Mouse (Mus musculus): ENCODE data around the gene Gm7030.
"Not testable (repeated sequence)": the region's sequence is repeated elsewhere in the genome, so short reads cannot be mapped to it uniquely, and the experiment has no call there.

- not testable (repeated sequence) for TF ChIP-seq EP300 (IDR thresholded peaks at IDR 0.05; ENCODE audit: insufficient read depth, low read depth, low read length); POLR2A (IDR thresholded peaks at IDR 0.05; ENCODE audit: insufficient read depth, low read length); CTCF (IDR thresholded peaks at IDR 0.05; ENCODE audit: low read depth, low read length)
Observed at GRCm38 (mm10) chr17:36178938-36179337, 49.7 kb upstream of the Gm7030 start.
